Mouse (Mus musculus) heart, adult 8-10 months (tissue): ENCODE data around the gene Adamts3. TPM values are rescaled to one million over a fixed set of nuclear protein-coding genes. Genes with fewer than 3 reads are reported as not detected.

ENCODE experiments used
- DNase-seq: peaks from one replicate; pipeline ENCODE4 v3.0.0; 2022; ENCODE audit warnings: low spot score
- total RNA-seq, 4 experiments: library from RNA; stranded (reverse); gene quantifications; 2 replicates each; pipeline ENCODE4 v1.2.4; 2022

The Adamts3 gene
- total RNA-seq = 1 to 10 TPM; 2.5 to 5.1 (median 3.3) TPM

DNA sequence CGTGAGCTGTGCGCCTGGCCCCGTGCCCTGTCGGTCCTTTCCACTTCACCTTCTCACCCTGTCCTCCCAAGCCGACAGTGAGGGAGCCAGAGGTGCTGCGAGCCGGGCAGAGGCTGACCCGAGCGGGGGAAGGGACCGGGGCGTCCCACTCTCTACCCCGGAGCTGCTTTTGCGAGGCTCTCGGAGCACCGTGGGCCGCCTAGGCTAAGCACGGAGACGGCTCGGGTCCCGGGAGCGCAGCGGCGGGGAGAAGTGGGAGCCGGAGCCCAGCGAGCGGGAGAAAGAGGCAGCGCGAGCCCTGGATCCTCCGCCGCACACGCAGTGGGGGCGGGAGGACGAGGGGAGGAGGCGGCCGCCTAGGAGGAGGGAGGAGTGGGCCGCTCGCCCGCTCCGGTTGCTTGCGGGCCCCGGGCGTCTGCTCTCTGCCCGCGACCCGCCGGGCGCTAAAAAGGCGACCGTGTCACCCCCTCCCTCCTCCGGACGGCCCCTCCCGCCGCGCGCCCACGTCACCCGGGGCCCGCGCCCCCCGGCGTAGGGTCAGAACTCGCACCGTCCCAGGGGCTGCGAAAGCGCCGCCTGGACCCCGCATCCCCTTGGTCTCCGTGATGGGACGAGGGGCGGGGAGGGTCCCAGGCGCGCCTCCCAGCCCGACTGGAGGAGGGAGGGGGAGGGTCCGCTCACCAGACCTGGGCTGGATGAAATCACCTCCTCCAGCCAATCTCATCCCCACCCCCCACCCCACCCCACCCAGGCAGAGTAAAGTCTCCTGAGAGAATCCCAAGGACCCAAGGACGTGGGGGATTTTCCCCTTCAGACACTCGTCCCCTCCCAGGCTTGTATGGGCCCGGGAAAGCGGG is at the start of gene Adamts3:
Adamts3 (minus strand) TSS at position 284 of the 857 bp plus-strand sequence.
- peak; percentile 28 for DNase-seq

DNA sequence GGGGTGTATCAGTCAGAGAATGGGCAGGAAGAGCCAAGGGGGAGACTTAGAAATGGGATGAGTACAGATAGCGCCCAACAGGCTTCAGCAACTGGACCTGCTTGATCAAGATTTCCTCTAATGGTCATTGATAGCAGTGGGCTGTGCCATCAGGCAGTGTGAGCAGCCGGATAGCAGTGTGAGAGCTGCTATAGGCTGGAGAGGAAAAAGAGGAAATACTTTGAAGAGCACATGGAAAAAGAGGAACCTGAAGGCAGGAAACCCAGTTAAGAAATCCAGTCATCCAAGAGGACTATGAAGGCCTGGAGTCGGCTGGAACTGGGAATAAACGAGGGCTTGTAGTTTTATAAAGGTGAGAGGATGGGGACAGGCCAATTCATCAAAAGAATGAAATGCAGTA is 48.4 kb upstream of the Adamts3 start:
- DNase-seq = no peak

GRCm38 (mm10) chr5:89912359-89912758 is 29.2 kb upstream of the Adamts3 start:
- DNase-seq = no peak

GRCm38 (mm10) chr5:89911950-89912349 is 28.8 kb upstream of the Adamts3 start:
- no peak for DNase-seq

DNA sequence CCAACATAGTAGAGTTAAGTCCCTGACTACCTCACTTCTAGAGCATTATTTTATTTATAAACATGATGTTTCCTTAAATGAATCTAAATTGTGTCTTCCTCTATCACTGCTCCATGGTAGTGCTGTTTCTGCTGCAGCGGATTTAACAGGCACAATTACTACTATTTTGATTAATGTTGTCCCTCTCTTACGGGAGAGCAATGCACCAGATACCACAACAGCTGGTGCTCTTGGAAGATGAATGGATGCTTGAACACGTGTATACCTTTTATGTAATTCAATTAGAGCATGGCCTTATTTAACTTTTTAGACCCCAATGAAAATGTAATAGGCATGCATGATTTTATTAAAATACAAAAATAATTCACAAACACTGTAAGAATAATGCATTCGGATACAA is 28.4 kb upstream of the Adamts3 start:
- no peak for DNase-seq

GRCm38 (mm10) chr5:89906884-89907431 is 23.8 kb upstream of the Adamts3 start:
- DNase-seq = no peak

- DNase-seq = no peak
These were observed 17.9 kb upstream of the Adamts3 start for GRCm38 (mm10) chr5:89901026-89901425.

DNA sequence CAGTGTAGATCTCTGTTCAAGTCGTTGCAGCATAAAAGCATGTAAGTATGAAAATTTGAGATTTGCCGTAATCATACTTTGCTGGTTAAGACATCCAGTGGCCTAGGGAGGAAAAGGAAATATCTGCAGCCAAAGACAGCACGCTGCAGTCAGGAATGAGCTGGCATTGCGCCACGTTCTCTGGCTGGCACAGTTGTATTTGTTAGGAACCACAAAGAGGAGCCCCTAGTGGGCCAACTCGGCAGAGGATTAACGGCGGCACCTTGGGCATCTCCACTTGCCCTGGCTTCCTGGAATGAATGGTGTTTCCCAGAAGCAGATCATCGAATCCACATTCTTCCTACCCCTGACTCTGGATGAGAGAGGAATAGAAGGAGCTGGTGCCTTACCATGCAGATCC is 14.4 kb upstream of the Adamts3 start:
- DNase-seq = peak; percentile 46

DNA sequence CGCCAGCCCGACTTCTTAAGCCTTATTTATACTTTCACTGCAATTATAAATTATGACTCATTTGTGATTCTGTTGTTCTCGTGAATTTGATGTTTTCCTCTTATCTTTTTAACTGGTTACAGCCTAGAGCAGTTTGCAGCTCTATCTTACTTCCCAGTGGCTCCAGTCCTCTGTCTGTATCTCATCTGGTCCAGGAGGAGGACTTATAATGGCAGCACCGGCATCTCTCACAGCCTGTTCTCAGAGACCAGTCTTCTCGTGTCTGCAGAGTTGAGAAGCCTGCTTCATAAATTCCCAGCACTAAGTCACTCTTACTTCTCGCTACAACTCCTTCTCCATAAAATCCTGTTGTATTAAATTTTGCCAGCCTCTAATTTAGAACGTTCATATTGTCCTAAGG is 12.4 kb upstream of the Adamts3 start:
- no peak for DNase-seq

DNA sequence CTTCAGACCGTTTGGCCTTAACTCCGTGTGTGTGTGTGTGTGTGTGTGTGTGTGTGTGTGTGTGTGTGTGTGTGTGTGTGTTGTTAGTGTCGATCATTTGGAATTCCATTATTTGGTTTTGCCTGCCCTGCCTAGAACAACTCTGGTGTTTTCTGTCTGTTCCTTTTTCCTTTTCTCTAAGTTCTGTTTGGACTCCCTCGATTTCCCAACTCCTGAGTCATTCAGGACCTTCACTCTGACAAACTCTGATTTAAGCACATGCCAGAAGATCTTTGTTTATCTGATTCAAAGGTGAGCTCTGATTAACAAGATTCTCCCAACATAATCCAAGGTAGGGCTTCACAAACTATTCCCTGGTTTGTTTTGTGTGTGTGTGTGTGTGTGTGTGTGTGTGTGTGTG is 1.9 kb upstream of the Adamts3 start:
- no peak for DNase-seq

- DNase-seq = no peak
These were observed 722 bp upstream of the Adamts3 start for GRCm38 (mm10) chr5:89883908-89884204.

DNA sequence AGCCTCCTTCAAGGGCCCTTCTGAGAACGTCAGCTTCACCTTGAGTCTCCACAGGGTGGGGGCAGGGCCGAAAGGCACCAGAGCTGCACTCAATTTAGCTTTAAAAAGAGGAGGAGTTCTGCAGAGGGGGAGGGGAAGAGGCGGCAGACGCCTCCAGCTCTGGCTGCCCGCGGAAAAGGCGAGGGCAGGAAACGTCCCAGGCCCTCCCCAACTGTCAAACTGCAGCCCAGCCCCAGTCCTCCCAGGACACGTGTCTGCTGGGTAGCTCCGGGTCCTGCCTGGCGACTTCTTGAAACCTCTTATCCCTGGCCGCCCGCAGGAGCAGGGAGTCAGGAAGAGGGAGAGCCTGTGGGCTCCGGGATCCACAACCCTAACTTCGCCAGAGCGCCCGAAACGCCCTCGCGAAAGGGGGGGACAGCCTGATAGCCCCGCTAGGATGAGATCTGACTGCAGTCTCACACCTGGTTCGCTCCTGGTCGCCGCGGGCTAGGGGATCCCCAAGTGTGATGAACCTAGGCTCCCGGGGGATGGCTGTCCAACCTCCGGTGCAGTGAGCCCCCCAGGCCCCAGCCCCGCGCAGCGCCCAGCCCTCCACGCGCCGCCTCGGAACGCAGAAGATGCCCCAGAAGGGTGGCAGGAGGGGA is 921 bp downstream of the Adamts3 start:
- DNase-seq = peak; percentile 67

DNA sequence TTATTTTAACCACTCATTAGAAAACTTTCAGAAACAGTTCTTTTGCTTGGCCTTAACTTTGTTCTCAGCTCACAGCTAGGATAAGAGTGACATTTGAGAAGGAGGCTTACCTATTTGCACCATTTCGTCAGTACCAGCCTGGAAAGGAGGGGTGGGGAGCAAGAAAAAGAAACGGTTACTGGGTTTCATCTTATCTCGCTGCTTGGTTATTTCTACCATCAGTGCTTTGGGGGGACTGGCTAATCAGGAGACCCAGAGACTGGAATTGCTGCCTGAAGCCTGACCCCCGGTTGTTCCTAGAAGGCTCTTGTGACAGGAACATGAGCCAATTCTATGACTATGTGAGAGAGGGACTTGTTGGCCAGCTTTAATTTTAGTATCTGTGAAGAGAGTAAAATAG is 1.7 kb downstream of the Adamts3 start:
- no peak for DNase-seq

GRCm38 (mm10) chr5:89878866-89879392 is 4.2 kb downstream of the Adamts3 start:
- DNase-seq = no peak

GRCm38 (mm10) chr5:89872661-89873060 is 10.5 kb downstream of the Adamts3 start:
- no peak for DNase-seq

DNA sequence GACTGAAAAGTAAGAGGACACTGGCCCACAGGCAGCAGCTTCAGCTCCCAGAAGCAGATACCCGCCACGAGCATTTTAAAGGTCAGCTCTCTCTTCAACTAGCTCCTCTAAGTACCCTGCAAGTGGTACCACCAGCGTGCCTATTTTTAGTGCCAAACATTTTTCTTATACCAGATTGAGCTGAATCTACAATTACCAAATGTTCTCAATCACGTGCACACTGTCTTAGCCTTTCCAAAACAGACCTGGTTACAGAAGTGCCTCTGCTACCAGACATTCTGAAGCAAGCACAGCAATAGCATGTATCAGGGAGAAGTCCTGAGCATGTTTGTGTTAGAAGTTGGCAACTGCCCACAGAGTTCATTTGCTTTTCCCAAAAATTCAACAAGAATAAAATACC is 23.5 kb downstream of the Adamts3 start:
- DNase-seq = no peak

DNA sequence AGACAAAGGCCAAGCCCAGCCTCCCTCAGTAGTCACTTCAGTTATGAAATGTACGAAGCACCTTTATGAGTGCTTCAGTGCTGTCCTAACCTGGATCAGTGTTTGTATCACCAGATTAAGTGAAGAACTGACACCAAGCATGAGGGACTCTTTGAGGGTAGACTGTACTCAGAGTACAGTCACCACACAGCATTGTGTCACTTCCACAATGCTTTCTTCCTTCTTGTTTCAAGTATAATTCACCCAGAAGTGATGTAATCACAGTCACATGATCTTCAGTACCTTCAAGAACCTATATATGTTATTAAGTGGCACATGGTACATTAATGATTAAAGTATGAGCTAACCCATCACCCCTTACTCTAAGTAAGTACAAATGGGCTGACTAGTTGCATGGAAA is 24.3 kb downstream of the Adamts3 start:
- no peak for DNase-seq

DNA sequence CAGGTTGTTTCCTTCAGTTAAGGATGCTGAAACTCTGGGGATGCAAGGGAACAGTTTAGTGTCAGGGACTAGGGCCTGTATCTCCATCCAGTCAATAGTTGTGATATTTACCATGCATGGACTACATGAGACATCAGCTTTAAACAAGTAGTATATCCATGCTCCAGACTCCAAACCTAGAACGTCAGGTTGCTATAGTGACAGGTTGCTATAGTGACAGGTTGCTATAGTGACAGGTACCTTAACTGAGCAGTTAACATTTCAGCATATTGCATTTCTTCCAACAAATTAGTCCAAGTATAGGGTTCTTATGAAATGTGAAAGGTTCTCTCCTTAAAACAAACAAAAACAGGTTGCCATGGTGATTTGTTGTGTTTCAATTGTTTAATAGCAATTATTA is 36.6 kb downstream of the Adamts3 start:
- DNase-seq = no peak

GRCm38 (mm10) chr5:89844354-89844753 is 38.8 kb downstream of the Adamts3 start:
- peak; percentile 61 for DNase-seq

GRCm38 (mm10) chr5:89843478-89843877 is 39.7 kb downstream of the Adamts3 start:
- no peak for DNase-seq

GRCm38 (mm10) chr5:89839627-89840026 is 43.5 kb downstream of the Adamts3 start:
- DNase-seq = peak; percentile 24

DNA sequence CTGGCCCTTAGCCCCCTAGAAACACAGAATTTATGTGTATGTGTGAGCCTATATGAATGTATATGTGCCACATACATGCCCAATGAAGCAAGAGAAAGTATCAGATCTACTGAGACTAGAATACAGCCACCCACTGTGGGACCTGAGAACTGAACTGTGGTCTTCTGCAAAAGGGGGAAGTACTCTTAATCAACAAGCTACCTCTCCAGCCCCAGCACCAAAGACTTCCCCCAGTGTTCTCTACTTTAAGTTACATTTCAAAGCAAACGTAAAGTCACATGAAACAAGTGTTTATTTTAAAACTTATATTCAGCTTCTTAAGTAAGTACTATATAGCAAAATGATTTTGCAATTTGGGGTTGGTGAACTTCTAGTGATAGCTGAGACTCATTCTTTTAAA is 62.0 kb downstream of the Adamts3 start:
- DNase-seq = no peak

GRCm38 (mm10) chr5:89819531-89819930 is 63.6 kb downstream of the Adamts3 start:
- DNase-seq = no peak
